Mouse (Mus musculus) thymus, postnatal 10 days (tissue): ENCODE measurements around the gene Ets2.
A peak's percentile ranks its signal among the peaks of the same experiment; 100 is the strongest.
"Not testable (repeated sequence)": the region's sequence is repeated elsewhere in the genome, so short reads cannot be mapped to it uniquely, and the experiment has no call there.

Source experiments
- DNase-seq, 2 experiments: peaks; one replicate each; pipeline ENCODE4 v3.0.0; 2021; ENCODE audit warnings: low spot score in 2 of 2

Ets2 gene

DNA sequence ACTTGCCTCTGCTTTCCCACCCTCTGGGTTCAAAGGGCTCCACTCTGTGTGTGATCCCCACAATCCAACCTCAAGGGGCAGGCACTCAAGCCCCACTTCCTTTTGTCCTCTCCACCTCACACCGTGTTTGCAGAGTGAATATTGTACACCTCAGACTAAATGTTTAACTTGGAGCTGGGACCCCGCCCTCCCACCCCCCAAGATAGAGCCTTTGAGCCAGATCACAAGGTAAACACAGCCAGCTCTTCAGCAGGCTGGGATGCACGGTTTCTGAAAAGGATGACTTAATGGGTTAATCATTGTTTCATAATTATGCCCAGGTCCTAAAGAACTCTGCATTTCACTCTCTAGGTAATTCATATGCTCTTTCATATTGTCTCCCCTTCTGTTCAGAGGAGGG, 2.2 kb upstream of the Ets2 start:
- DNase-seq, result no peak

DNA sequence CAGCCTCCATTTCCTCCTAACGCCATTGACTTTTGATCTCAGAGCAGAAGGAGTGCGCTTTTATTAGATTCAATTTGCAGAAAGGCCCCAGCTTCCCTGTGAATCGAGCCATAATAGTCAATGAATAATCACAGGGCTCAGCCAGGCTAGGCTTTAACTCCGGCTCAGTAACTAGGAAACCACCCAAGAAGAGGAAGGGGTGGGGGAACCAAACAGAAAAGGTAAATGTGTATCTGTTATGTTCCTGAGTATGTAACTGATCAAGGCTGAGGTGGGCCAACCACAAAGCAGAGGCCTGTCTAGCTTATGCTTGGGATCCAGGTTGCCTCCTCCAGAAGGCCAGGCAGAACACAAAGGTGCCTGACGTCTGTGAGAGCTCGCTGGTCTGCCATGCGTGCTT, 1.7 kb upstream of the Ets2 start:
- no peak for DNase-seq

DNA sequence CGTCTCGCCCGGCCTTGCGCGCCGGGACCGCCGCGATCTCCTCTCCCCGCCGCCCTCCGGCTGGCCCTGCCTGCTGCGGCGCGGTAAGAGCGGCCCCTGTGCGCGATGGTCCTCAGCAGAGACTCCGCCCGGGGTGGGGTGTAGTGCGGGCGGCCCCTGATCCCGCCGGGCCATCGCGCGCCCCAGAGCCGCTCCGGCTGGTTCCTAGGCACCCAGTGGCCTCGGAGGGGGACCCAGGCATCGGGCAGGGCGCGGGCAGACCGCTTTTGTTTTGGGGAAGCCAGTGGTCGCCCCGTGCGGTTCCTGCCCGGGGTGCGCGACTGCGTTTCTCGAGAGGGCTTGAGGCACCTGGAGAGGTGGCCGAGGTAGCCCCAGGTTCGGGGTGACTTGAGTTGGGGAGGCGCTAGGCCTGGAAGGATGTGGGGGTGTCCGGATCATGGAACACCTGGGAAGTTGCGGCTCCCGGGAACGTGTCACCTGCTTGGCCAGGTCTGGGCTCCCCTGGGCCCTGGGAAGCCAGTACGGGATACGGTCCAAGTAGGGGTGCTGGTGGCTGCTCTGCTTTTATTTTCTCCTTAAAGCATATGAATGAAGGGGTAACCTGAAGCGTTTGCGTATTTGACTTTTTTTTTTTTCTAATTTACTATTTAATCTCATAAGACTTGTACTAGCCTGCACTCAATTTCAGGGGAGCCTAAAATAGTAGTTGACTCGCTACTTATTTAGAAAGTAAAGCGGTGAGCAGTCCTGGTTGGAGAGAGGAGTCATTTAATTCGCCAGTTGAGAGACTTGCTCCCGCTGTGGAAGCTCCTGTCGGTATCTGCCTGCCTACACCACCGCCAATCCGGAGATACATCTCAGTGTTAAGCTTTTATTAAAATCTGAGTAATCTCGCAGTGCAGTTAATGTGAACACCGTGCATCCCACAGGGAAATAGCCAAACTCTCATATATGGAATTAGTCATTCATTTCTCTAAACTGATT, 979 bp downstream of the Ets2 start:
- DNase-seq, result peak; percentile 44 to 58

DNA sequence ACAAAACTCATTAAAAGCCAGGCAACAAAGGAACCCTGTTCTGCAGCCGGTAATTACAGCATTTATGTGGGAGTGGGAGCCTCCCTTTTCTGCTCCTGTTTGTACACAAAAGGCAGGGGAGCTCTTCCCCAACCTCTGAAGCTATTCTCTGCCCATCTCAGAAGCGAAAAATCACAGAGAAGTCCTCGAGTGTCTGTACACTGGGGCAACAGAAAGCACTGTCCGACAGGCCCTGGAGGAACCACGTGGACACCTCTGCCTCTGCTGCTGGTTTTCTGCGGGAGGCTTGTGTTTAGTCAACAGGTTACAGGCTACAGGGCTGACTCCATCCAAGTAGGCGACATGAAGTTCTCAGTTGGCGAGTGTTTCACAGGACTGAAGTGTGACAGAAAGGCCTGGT, 2.1 kb downstream of the Ets2 start:
- DNase-seq, result no peak

DNA sequence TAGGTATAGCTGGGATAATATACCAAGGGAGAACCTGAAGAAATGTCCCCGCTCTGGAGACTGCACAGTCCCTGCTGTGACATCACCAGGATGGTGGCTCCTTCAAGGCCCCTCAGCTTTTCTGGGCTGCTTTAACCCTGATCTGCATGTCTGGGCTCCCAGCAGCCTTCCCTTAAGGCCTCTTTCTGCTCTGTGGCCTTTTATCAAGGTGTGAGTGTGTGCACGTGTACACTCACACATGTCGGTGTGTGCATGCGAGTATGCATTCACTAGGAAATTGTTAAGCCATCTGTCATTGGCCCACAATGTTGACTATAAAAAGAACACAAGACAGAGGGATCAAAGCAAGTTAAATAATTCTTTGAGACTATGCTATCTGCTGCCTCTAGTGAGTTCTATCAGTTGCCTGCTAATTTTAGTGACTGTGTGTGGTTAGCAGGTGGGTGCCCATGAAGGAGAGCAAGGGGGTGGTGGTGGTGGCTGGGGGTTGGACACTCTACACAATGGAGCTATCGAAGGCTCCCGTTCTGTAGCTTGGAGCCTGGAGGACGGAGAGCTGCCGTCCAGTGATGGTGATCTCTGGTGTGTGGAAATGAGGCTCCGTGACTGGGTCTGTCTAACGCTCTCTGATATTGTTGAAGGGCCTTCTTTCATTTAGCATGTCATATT, 2.9 kb downstream of the Ets2 start:
- no peak for DNase-seq

DNA sequence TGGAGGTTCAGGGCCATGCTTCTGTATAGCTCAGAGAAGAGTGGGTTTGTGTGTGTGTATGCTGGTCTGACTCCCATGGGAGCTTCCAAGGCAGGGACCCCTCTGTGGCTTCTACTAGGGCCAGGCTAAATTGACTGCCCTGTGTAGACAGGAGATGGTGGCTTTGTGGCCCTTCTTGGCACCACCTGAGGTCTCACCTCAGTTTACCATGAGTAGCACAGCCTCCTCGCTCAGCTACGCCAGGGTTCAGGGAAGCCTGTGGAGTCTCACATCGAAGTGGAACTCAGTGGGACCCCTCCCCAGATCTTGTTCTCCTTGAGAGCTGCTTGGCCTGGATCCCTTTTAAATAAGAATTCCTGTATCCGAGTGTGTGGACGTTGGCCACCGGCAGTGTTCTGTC, 3.9 kb downstream of the Ets2 start:
- DNase-seq, result no peak

DNA sequence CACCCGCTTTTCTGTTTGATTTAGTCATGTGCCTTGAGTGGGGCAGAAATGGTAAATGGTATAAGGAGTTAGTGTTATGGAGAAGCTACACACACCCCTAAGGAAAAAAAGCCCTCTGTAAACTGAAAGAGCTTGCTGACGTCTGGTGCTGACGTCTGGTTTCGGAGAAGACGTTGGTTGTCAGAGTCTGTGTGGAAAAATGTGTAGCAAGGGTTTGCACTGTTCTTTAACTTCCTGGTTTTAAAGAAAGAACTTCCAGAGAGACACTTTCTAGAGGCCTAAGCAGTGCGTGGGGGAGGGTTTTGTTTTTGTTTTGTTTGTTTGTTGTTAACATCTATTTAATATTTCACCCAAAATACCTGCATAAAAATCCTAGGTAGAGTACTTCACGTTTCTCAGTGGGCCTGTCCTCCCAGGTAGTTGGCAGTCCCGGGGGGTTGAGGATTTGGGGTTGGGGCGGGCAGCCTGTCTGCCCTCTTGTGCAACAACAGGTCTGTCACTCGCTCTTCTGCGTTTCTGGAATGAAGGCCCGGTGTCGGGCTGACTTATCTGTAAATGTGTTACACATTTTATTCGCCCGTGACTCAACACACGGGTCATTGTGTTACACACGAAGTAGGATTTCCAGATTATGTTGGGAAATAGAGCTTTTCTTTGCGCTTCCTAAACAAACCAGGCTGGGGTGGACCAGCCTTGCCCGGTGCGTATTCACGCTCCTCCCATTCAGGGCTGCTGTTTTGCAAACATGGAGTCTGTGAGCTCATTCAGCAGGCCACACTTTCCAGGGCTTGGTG, 6.5 kb downstream of the Ets2 start:
- no peak for DNase-seq

DNA sequence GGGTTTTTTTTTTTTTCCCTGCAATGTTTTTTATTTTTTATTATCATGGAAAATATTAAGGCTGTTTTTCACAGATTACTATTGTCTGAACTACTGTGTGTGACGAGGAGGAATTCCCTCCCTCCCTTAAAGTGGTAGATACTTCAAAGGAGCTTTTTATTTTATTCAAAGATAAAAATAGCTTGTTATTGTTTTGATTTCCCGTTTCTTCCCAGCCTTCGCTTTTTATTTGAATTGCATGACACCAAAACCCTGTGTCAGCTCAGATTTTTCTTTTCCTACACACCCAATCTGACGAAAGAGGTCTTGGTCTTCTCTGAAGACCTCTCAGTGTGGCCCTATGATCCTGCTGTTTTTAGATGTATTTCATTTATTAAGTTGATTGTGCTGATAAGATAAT, 7.3 kb downstream of the Ets2 start:
- no peak for DNase-seq

DNA sequence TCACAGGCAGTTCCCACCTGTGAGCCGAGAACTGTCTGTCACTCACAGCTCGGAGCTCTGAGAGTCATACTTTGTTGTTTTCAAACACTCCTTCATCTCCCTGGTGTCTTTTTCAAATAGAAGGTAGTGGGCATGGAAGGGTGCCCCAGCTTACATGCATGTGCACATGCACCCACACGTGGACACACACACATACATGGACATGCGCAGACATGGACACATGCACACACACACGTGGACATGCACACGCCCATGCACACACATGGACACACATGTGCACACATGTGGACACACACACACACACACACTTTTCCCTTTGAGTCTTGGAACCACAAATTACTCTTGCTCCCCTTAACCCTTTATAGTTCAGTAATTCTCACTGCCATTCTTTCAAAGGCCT, 8.3 kb downstream of the Ets2 start:
- DNase-seq, result no peak

DNA sequence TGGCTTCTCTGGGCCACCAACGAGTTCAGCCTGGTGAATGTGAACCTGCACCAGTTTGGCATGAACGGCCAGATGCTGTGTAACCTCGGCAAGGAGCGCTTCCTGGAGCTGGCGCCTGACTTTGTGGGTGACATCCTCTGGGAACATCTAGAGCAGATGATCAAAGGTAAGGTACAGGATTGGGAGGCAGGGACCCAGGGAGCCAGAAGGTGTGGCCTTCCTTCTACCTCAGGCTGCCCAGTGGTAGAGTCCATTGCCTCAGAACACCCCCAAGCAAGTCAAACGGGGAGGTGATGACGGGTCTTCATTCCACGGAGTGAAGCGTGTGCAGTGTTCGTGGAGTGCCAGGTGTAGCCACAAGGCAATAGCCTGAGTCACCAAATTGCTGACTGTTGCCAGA, 10.2 kb downstream of the Ets2 start:
- DNase-seq, result no peak

DNA sequence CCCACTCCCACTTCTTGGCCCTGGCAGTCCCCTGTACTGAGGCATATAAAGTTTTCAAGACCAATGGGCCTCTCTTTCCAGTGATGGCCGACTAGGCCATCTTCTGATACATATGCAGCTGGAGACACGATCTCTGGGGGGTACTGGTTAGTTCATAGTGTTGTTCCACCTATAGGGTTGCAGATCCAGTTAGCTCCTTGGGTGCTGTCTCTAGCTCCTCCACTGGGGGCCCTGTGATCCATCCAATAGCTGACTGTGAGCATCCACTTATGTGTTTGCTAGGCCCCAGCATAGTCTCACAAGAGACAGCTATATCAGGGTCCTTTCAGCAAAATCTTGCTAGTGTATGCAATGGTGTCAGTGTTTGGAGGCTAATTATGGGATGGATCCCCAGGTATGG, 11.2 kb downstream of the Ets2 start:
- not testable (repeated sequence) for DNase-seq

DNA sequence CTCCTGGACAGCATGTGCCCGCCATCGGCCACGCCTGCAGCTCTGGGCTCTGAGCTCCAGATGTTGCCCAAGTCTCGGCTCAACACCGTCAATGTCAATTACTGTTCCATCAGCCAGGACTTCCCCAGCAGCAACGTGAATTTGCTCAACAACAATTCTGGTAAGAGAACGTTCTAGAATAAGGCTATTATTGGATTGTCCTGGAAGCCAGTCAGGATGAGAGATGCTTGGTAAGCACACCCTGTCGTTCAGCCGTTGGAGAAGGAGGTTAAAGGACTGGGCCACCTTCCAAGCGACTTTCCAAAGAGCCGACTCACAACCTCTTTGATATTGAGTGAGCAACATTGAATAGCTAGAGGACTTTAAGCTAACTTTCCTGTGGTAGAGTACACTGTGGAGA, 13.2 kb downstream of the Ets2 start:
- DNase-seq, result no peak

DNA sequence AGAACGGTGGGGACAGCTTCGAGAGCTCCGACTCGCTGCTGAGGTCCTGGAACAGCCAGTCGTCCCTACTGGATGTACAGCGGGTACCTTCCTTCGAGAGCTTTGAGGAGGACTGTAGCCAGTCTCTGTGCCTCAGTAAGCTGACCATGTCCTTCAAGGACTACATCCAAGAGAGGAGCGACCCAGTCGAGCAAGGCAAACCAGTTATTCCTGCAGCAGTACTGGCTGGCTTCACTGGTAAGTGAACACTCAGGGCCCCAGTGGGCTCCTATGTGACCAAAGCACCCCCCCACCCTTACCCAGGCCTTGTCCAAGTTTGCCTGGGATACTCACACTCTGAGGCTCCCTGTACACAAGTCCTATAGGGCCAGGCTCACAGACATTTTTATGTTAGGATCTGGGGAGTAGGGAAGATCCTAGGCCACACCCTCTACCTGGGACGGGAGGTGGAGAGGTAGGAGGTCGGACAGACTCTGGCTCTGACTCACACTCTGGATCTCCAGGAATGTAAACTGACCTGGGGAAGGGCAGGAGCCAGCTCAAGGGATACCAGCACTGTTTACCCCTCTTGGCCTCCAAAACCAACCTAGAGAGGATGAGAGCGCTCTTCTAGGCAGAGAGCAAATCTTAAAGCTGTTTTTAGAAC, 14.3 kb downstream of the Ets2 start:
- no peak for DNase-seq

DNA sequence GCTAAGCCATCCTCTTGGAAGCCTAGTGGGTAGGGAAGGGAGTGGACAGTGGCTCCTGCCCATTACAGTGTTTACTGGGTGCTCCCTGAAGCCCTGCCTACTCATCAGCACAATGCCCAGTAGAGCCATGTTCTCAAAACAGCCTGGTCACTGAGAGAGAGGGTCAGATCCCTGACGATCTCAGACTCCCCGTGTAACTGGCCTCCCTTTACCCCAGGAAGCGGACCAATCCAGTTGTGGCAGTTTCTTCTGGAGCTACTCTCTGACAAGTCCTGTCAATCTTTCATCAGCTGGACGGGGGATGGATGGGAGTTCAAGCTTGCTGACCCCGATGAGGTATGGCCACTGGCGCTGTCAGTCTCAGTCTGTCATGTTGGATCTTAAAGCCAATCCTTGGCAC, 15.8 kb downstream of the Ets2 start:
- no peak for DNase-seq

DNA sequence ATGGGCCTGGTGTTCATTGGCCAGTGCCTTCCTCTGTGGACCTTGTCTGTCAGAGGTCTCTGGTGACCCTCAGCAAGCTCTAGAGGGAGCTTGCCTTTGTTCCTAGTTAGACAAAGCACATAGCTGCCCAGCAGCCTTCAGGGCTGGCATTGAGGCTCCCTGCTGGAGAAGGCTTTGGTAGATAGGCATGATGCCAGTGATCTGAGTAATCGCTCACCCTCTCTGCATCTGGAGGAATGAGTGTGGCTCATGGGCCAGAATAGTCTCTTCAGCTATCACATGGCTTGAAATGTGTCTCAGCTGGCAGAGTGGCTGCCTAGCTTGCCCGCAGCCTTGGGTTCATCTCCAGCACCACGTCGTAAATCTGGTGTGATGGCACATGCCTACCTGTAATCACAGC, 16.2 kb downstream of the Ets2 start:
- DNase-seq, result no peak

DNA sequence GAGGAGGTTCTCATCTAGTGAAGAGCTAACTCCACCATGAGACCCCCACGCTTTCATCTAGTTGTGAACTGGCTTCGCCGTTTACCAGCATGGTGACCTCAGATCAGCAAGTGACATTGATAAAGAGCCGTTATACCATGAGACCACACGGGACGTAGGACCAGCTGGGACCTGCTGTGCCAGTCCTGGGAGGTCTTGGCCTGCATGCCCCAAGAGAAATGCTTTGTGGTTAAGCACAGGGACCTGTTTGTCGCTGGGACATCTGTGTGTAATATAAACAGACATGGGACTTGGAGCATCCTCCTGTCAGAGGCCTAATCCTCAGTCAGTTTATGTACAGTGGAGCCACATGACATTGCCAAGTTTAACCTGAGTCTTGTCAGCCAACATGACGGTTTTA, 18.7 kb downstream of the Ets2 start:
- DNase-seq, result no peak

DNA sequence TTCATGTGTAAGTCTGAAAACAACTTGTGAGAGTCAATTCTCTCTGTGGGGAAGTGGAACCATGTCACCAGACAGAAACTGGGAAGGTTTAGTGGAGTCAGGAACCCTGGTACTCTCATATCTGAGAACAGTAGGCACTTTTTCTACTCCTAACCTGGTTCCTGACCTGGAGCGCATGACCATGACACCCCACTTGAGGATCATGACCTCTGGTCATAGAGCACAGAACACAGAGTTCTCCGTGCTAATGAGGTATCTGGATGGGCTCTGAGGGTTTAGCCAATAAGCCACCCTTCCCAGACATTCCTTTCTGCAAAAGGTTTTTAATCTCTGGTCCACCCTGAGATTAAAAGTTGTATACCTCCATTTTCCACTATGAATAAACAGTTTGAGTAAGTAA, 22.4 kb downstream of the Ets2 start:
- DNase-seq, result no peak

DNA sequence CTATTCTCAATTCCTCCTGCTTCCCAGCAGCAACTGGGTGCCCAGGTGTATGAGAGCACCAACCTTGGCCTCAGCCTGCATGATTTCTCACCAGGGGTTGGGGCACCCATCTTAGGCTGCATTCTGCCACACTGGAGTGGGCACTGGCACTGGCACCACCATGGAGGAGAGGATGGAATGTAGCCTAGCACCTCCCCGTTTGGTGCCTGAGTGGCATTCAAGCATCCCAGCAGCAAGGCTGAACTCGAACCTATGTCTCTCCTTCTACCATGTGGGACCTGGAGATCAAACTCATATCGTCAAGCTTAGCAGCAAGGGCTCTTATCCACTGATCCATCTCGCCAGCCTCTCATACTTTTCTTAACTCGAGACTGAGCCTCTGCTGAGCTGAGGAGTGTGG, 22.9 kb downstream of the Ets2 start:
- DNase-seq, result no peak

DNA sequence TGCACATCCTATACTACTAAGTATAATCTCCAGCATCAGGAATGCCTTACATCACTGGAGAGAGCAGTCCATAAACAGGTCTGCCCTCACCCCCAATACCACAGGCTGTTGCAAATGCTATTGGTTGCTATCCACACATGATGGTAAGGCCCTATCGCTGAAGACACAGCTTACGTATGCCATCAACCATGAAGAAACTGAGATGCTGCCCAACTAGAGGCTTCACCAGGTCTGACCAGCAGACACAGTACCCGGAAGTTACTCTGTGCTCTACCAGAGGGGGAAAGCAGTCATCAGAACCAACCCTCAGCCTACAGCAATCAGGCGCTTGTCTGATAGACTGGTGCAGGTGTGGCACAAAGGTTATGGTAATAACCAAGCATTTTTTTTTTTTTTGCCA, 24.9 kb downstream of the Ets2 start:
- no peak for DNase-seq

DNA sequence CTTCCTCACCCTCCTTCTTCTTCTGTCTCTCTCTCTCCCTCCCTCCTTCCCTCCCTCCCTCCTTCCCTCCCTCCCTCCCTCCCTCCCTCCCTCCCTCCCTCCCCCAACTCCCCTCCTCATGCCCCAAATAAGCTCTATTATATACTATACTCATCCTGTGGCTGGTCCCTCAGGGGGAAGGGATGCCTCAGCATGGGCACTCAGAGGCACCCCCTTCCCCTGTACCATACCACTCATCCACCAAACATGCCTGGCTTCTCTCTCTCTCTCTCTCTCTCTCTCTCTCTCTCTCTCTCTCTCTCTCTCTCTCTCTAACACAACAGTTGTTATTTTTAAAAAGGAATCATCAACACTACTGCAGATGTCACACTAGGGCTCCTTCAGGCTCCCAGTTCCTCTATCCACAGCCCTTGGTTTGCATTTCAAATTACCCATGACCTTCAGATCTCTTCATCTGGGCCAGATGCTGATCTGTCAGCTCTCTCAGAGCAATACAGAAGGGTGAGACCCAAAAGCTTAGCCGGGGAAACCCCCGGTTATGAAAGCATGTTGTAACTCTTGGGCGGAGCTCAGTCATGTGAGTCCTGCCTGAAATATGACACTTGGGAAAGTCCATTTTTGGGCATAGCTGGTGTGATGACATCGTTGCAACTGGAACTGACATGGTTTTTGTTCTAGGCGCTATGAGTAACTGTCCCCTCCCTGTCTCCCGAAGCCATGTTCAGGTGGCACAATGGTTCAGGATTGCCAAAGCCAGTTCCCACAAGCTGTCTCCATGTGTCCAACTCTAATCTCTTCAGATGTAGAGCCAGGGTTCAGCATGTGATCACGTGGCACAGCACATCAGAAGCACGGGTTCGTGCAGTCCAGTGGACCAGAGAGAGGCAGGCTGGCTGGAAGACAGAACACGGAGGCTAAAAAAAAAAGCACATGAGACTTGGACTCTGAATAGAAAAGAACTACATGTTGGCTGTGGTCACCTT, 26.9 kb downstream of the Ets2 start:
- DNase-seq, result no peak

DNA sequence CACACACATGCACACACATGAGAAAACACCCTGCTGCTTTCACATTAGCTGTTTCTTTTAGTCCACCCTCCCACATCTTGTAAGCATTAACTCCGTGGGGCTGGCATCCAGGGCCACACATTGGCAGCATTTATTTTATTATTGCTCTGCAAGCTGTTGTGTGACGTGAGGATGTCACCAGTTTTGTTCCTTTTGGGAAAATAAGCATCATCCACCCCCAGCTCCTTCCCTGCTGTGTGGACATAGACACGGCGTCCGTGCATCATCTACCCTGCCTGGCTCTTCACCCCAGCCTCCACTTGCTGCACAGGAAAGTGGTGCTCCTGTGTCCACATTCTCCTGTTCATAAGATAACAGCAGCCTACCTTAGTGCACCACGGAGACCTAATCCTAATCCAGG, 27.9 kb downstream of the Ets2 start:
- DNase-seq, result no peak
